Mouse (Mus musculus) E14TG2a.4 (cell line): ENCODE measurements at regions not wholly inside any gene's neighbourhood (a gene's known extent, or its start where the extent isn't known, plus 50 kb on each side); places are given as distances from the start of the nearest gene placed in this dataset.

ENCODE experiments used
- H3K27me3 ChIP-seq: 2 replicates; pipeline ENCODE4 v1.6.1; 2014; ENCODE audit warnings: low read length, control low read depth; ENCODE audit not compliant: insufficient read depth
- H3K36me3 ChIP-seq: 2 replicates; pipeline ENCODE4 v1.6.1; 2014; ENCODE audit warnings: low read length, control low read depth; ENCODE audit not compliant: insufficient read depth
- H3K4me1 ChIP-seq: replicated peaks from 2 replicates; pipeline ENCODE4 v1.6.1; 2014; ENCODE audit warnings: low read depth, low read length, control low read depth
- H3K4me3 ChIP-seq: replicated peaks from 2 replicates; pipeline ENCODE4 v1.5.1; 2014; ENCODE audit warnings: mild to moderate bottlenecking, low read length
- H3K9me3 ChIP-seq: 2 replicates; pipeline ENCODE4 v1.6.1; 2014; ENCODE audit warnings: low read length, control low read depth
- CTCF ChIP-seq: conservative IDR thresholded peaks from 2 replicates; pipeline ENCODE4 v1.5.1; 2014; ENCODE audit warnings: low read length
- NANOG ChIP-seq: IDR thresholded peaks from 2 replicates; pipeline ENCODE4 v1.6.1; 2014; ENCODE audit warnings: borderline replicate concordance, low read length, mixed read lengths
- POU5F1 ChIP-seq: IDR thresholded peaks from 2 replicates; pipeline ENCODE4 v1.6.1; 2014; ENCODE audit warnings: low read length, borderline replicate concordance

GRCm38 (mm10) chr1:163190841-163191240 lies 105.4 kb upstream of the Mroh9 start:
- Histone ChIP-seq H3K27me3 (no peaks in the 10 kb centered on the region), H3K36me3 (no peaks in the 10 kb centered on the region), H3K9me3 (no peaks in the 10 kb centered on the region), H3K4me3 (no peak overlapping the region), H3K4me1 (peaks cover 6% of the 10 kb centered on the region; the same call in 1 of the 2 replicates)
- TF ChIP-seq NANOG (no peak), CTCF (no peak), POU5F1 (no peak)

- no peaks in the 10 kb centered on the region for H3K4me1 ChIP-seq
- no peaks in the 10 kb centered on the region for H3K9me3 ChIP-seq
- TF ChIP-seq POU5F1 (no peak), NANOG (no peak), CTCF (no peak)
These were observed 96.4 kb upstream of the Mroh9 start for GRCm38 (mm10) chr1:163181851-163182250.

GRCm38 (mm10) chr1:163177011-163177410 lies 91.5 kb upstream of the Mroh9 start:
- Histone ChIP-seq H3K36me3 (no peaks in the 10 kb centered on the region), H3K27me3 (no peaks in the 10 kb centered on the region), H3K9me3 (no peaks in the 10 kb centered on the region), H3K4me3 (no peak overlapping the region), H3K4me1 (no peaks in the 10 kb centered on the region)
- TF ChIP-seq NANOG (no peak), POU5F1 (no peak), CTCF (no peak)

More at GRCm38 (mm10) chr1:163181851-163182250, 96.4 kb upstream of the Mroh9 start:
- Histone ChIP-seq H3K36me3 (no peaks in the 10 kb centered on the region), H3K27me3 (no peaks in the 10 kb centered on the region), H3K4me3 (no peak overlapping the region)

GRCm38 (mm10) chr1:163167051-163167450 lies 81.6 kb upstream of the Mroh9 start:
- no peak overlapping the region for H3K4me3 ChIP-seq
- no peaks in the 10 kb centered on the region for H3K36me3 ChIP-seq
- H3K9me3 ChIP-seq: peaks cover 15% of the 10 kb centered on the region
- peaks cover 30% of the 10 kb centered on the region for H3K4me1 ChIP-seq
- no peak for TF ChIP-seq POU5F1
- no peak for TF ChIP-seq CTCF
- no peak for TF ChIP-seq NANOG
- no peaks in the 10 kb centered on the region for H3K27me3 ChIP-seq

GRCm38 (mm10) chr1:163163636-163164035 lies 78.2 kb upstream of the Mroh9 start:
- Histone ChIP-seq H3K4me3 (no peak overlapping the region), H3K36me3 (no peaks in the 10 kb centered on the region), H3K9me3 (peaks cover 4% of the 10 kb centered on the region; the same call in 1 of the 2 replicates), H3K27me3 (no peaks in the 10 kb centered on the region), H3K4me1 (peaks cover 30% of the 10 kb centered on the region)
- peak; percentile 48; the same call in 1 of the 2 replicates for TF ChIP-seq NANOG
- TF ChIP-seq CTCF: no peak
- no peak for TF ChIP-seq POU5F1

- TF ChIP-seq NANOG: no peak
- no peak for TF ChIP-seq CTCF
- no peak for TF ChIP-seq POU5F1
- H3K9me3 ChIP-seq: no peaks in the 10 kb centered on the region
- no peaks in the 10 kb centered on the region for H3K27me3 ChIP-seq
- H3K4me1 ChIP-seq: peaks cover 27% of the 10 kb centered on the region
- H3K36me3 ChIP-seq: no peaks in the 10 kb centered on the region
- no peak overlapping the region for H3K4me3 ChIP-seq
These were observed 74.4 kb upstream of the Mroh9 start for GRCm38 (mm10) chr1:163159911-163160310.

GRCm38 (mm10) chr1:163158491-163158890 lies 73.0 kb upstream of the Mroh9 start:
- Histone ChIP-seq H3K27me3 (no peaks in the 10 kb centered on the region), H3K9me3 (no peaks in the 10 kb centered on the region), H3K36me3 (no peaks in the 10 kb centered on the region), H3K4me3 (no peak overlapping the region), H3K4me1 (peaks cover 14% of the 10 kb centered on the region)
- TF ChIP-seq CTCF (no peak), POU5F1 (no peak), NANOG (no peak)

- no peaks in the 10 kb centered on the region for H3K27me3 ChIP-seq
- no peaks in the 10 kb centered on the region for H3K36me3 ChIP-seq
- no peaks in the 10 kb centered on the region for H3K4me1 ChIP-seq
- H3K9me3 ChIP-seq: no peaks in the 10 kb centered on the region
- no peak overlapping the region for H3K4me3 ChIP-seq
- TF ChIP-seq CTCF: peak; percentile 49
- TF ChIP-seq NANOG: no peak
- TF ChIP-seq POU5F1: no peak
These were observed 64.9 kb upstream of the Mroh9 start for GRCm38 (mm10) chr1:163150203-163150855.

- no peak overlapping the region for H3K4me3 ChIP-seq
- peaks cover 14% of the 10 kb centered on the region for H3K4me1 ChIP-seq
- no peaks in the 10 kb centered on the region for H3K9me3 ChIP-seq
- no peak for TF ChIP-seq POU5F1
- H3K36me3 ChIP-seq: no peaks in the 10 kb centered on the region
- no peaks in the 10 kb centered on the region for H3K27me3 ChIP-seq
These were observed 61.2 kb upstream of the Mroh9 start for GRCm38 (mm10) chr1:163146641-163147040.
